Mouse (Mus musculus) kidney, embryonic 16.5 days (tissue): ENCODE results near the gene P4ha3. TPM values are rescaled to one million over a fixed set of nuclear protein-coding genes. Genes with fewer than 3 reads are reported as not detected.

Experiments used
- ATAC-seq: fragments of 200-750 bp; cut with Nextera tagmentation; 2 replicates; pipeline ENCODE4 v1.8.0; 2017; ENCODE audit warnings: moderate TSS enrichment; ENCODE audit not compliant: low FRiP score, low TSS enrichment
- H3K27ac ChIP-seq: fragments of 300-500 bp; sonication (generic); 2 replicates; pipeline ENCODE4 v1.5.1; 2014; ENCODE audit warnings: low read length
- H3K27me3 ChIP-seq: fragments of 300-500 bp; sonication (generic); 2 replicates; pipeline ENCODE4 v1.6.1; 2014; ENCODE audit warnings: low read length, control low read depth, mixed read lengths; ENCODE audit not compliant: insufficient read depth
- H3K36me3 ChIP-seq: fragments of 300-500 bp; sonication (generic); 2 replicates; pipeline ENCODE4 v1.6.1; 2014; ENCODE audit warnings: low read length, control low read depth, mixed read lengths; ENCODE audit not compliant: insufficient read depth
- H3K4me1 ChIP-seq: fragments of 300-500 bp; sonication (generic); 2 replicates; pipeline ENCODE4 v1.6.1; 2014; ENCODE audit warnings: low read length, control low read depth, mixed read lengths; ENCODE audit not compliant: insufficient read depth
- H3K4me2 ChIP-seq: fragments of 300-500 bp; sonication (generic); replicated peaks from 2 replicates; pipeline ENCODE4 v1.6.1; 2014; ENCODE audit warnings: low read depth, low read length
- H3K4me3 ChIP-seq: fragments of 300-500 bp; sonication (generic); 2 replicates; pipeline ENCODE4 v1.5.1; 2014; ENCODE audit warnings: mild to moderate bottlenecking, low read length
- H3K9ac ChIP-seq: fragments of 300-500 bp; sonication (generic); replicated peaks from 2 replicates; pipeline ENCODE4 v1.6.1; 2014; ENCODE audit warnings: low read length
- H3K9me3 ChIP-seq: fragments of 300-500 bp; sonication (generic); 2 replicates; pipeline ENCODE4 v1.6.1; 2016; ENCODE audit warnings: low read length, control low read depth
- WGBS: fragments of 180-500 bp; shearing (Covaris S2); extraction: QIAGEN DNeasy Blood & Tissue Kit; methylation state at CpG from one replicate; pipeline ENCODE4 v1.1.7; 2014; 5-methylcytosine and 5-hydroxymethylcytosine counted together
- polyA plus RNA-seq: library from polyadenylated mRNA; unstranded; fragments of >200 nt; fragmentation: Nextera tagmentation; extraction: Ambion mirVana; gene quantifications from 2 replicates; pipeline ENCODE4 v1.2.1, GENCODE M21; 2015

P4ha3 gene
- polyA plus RNA-seq, 1 experiment from 2014 or later: 7.2 TPM

DNA sequence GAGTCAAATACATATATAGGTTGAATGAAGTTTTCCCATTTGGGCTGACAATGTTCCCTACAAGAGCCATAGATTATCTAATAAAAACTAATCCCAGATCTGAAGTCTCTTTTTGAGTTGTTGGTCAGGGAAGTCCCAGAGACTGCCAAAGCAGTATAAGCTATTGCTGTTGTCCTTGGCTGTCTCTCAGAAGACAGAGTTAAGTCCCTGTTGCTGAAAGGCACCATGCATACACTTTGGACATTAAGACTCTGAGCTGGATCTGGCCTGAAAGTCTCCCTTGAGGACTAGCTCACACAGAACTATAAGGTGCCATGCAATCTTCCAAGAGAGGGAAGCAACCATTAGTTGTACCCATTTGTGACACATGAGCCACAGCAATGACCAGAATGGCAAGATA lies 72.5 kb downstream of the P4ha3 start:
- no peaks in the 10 kb centered on the region for H3K27me3 ChIP-seq
- no peaks in the 10 kb centered on the region for H3K9me3 ChIP-seq
- ATAC-seq: no peak
- H3K4me2 ChIP-seq: no peak overlapping the region
- H3K4me3 ChIP-seq: no peak overlapping the region
- H3K36me3 ChIP-seq: peaks cover 5% of the 10 kb centered on the region; the same call in 1 of the 2 replicates
- no peak overlapping the region for H3K27ac ChIP-seq
- H3K4me1 ChIP-seq: peaks cover 3% of the 10 kb centered on the region; the same call in 1 of the 2 replicates
- no peak overlapping the region for H3K9ac ChIP-seq

DNA sequence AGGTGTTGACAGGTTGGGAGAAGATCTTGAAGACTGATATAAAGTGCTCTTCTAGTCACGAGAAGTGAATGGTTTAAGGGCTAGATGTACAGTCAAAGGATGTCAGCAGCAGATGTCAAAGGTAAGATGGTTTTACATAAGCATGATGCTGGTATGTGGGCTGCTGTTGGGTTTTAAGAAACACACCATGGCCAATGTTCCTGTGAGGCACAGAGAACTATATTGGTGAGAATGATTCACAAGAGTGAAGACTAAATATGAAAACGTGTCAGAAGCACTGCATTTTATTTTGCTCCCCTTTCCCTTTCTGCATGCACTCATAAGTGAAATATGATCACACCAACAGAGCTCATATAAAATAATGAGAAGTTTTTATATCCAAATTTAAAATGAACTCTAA lies 77.8 kb downstream of the P4ha3 start:
- Histone ChIP-seq H3K4me2 (no peak overlapping the region), H3K4me1 (peaks cover 5% of the 10 kb centered on the region)
- 89% methylated on average over 2 of the region's 2 CpGs for WGBS

DNA sequence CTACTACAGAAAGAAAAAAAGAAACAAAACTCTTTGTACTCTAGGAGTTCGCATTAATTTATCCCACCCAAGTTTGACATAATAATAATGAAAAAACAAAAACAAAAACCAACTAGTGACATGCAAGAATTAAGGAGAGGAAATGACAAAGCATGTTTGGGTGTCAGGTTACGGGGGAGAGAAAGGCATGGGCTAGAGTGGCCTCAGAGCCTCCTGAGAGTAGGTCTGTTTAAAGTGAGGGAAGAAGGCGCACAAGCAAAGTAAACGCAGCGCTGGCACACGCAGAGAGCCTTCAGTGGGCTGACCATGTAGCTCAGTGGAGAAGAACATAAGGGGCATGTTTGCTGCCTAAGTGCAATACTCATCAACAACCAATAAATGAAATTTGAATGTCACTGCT lies 79.6 kb downstream of the P4ha3 start:
- no peak for ATAC-seq
- Histone ChIP-seq H3K4me3 (no peak overlapping the region), H3K9ac (no peak overlapping the region), H3K9me3 (no peaks in the 10 kb centered on the region), H3K27ac (no peak overlapping the region), H3K4me2 (no peak overlapping the region; the same call in 1 of the 2 replicates), H3K4me1 (peaks cover 11% of the 10 kb centered on the region), H3K36me3 (no peaks in the 10 kb centered on the region), H3K27me3 (no peaks in the 10 kb centered on the region)
- WGBS: 33% methylated on average over 6 of the region's 6 CpGs

More for the DNA sequence above, 77.8 kb downstream of the P4ha3 start:
- Histone ChIP-seq H3K36me3 (no peaks in the 10 kb centered on the region), H3K4me3 (no peak overlapping the region), H3K27me3 (no peaks in the 10 kb centered on the region), H3K9me3 (no peaks in the 10 kb centered on the region), H3K27ac (no peak overlapping the region), H3K9ac (no peak overlapping the region)
- no peak for ATAC-seq

Other genes starting within 250 kb of the P4ha3 start
- 63.9 and 64.6 TPM in 2 replicates for gene Pold3, start 164.0 kb upstream of the P4ha3 start, polyA plus RNA-seq
- gene Lipt2, start 126.2 kb upstream of the P4ha3 start, polyA plus RNA-seq: 19.6 and 21.7 TPM in 2 replicates
- 3.0 and 4.2 TPM in 2 replicates for gene Kcne3, start 109.0 kb upstream of the P4ha3 start, polyA plus RNA-seq
- gene Pgm2l1, start 58.1 kb upstream of the P4ha3 start, polyA plus RNA-seq: 3.4 and 4.0 TPM in 2 replicates
- 23.6 and 29.8 TPM in 2 replicates for gene C2cd3, start 86.7 kb downstream of the P4ha3 start, polyA plus RNA-seq
- 72.5 and 79.5 TPM in 2 replicates for gene Ppme1, start 86.8 kb downstream of the P4ha3 start, polyA plus RNA-seq
- 0.09 and 0.14 TPM in 2 replicates for gene Ucp3, start 187.5 kb downstream of the P4ha3 start, polyA plus RNA-seq
- gene Ucp2, start 207.8 kb downstream of the P4ha3 start, polyA plus RNA-seq: 221 and 250 TPM in 2 replicates
- gene Dnajb13, start 229.4 kb downstream of the P4ha3 start, polyA plus RNA-seq: 0.50 and 0.60 TPM in 2 replicates